Mouse (Mus musculus): ENCODE data around the gene Cherp. TPM values are rescaled to one million over a fixed set of nuclear protein-coding genes. Genes with fewer than 3 reads are reported as not detected.

Gene Cherp
- total and polyA plus RNA-seq, 3 experiments = 66.3 to 77.3 (median 71.0) TPM

GRCm38 (mm10) chr8:72418073-72418472 lies 57.0 kb downstream of the Cherp start:
- no peak for DNase-seq

- DNase-seq = no peak
Observed at GRCm38 (mm10) chr8:72415252-72415651, 59.8 kb downstream of the Cherp start.

- no peak for DNase-seq
Observed at GRCm38 (mm10) chr8:72413839-72414238, 61.2 kb downstream of the Cherp start.

Small RNA genes lying within 50 kb of the gene (microRNA-seq; reads per million reads assigned to microRNA genes)
- gene Mir7068 = 1.3 to 2.1 reads per million in 2 experiments

Other genes with a start within 250 kb of the Cherp start
- gene Ap1m1, start 235.2 kb downstream of the Cherp start, total RNA-seq (2021) = 10 to 100 TPM; 66.3 to 67.8 TPM
- 62.1 and 75.1 TPM in 2 replicates for gene Ap1m1, start 235.2 kb downstream of the Cherp start, polyA plus RNA-seq (2012; rRNA removed)
- 10 to 100 TPM in 1 of 2 experiments, 1 to 10 TPM in 1; 6.4 to 17.1 TPM for gene Gm10282, start 170.0 kb downstream of the Cherp start, total RNA-seq (2021)
- gene Gm10282, start 170.0 kb downstream of the Cherp start, polyA plus RNA-seq (2012; rRNA removed) = 0.10 and 0.33 TPM in 2 replicates
- gene Klf2, start 156.2 kb downstream of the Cherp start, total RNA-seq (2021) = 10 to 100 TPM; 34.4 to 53.0 TPM
- 94.5 and 128 TPM in 2 replicates for gene Klf2, start 156.2 kb downstream of the Cherp start, polyA plus RNA-seq (2012; rRNA removed)
- 10 to 100 TPM; 38.2 to 59.8 TPM for gene Eps15l1, start 53.8 kb downstream of the Cherp start, total RNA-seq (2021)
- gene Eps15l1, start 53.8 kb downstream of the Cherp start, polyA plus RNA-seq (2012; rRNA removed) = 23.0 and 25.2 TPM in 2 replicates
- 1 to 10 TPM; 3.9 TPM for gene Calr3, start 31.4 kb downstream of the Cherp start, total RNA-seq (2021)
- gene Calr3, start 31.4 kb downstream of the Cherp start, polyA plus RNA-seq (2012; rRNA removed) = 0.17 and 0.41 TPM in 2 replicates
- 1 to 10 TPM; 9.6 to 10.0 TPM for gene 1700030K09Rik, start 31.3 kb downstream of the Cherp start, total RNA-seq (2021)
- 5.9 and 6.1 TPM in 2 replicates for gene 1700030K09Rik, start 31.3 kb downstream of the Cherp start, polyA plus RNA-seq (2012; rRNA removed)
- gene Slc35e1, start 17.4 kb upstream of the Cherp start, total RNA-seq (2021) = 10 to 100 TPM; 34.4 to 49.8 TPM
- 69.7 and 80.0 TPM in 2 replicates for gene Slc35e1, start 17.4 kb upstream of the Cherp start, polyA plus RNA-seq (2012; rRNA removed)
- 1 to 10 TPM; 8.6 to 9.5 TPM for gene Med26, start 73.0 kb upstream of the Cherp start, total RNA-seq (2021)
- 16.4 and 17.1 TPM in 2 replicates for gene Med26, start 73.0 kb upstream of the Cherp start, polyA plus RNA-seq (2012; rRNA removed)
- 100 to 1,000 TPM; 102 to 142 TPM for gene Smim7, start 95.9 kb upstream of the Cherp start, total RNA-seq (2021)
- gene Smim7, start 95.9 kb upstream of the Cherp start, polyA plus RNA-seq (2012; rRNA removed) = 27.7 and 31.6 TPM in 2 replicates
- gene Tmem38a, start 96.8 kb upstream of the Cherp start, total RNA-seq (2021) = 1 to 10 TPM; 6.4 to 7.8 TPM
- gene Tmem38a, start 96.8 kb upstream of the Cherp start, polyA plus RNA-seq (2012; rRNA removed) = 10.9 and 13.6 TPM in 2 replicates
- gene Nwd1, start 171.5 kb upstream of the Cherp start, total RNA-seq (2021) = under 1 TPM; 0.14 to 0.28 TPM
- gene Nwd1, start 171.5 kb upstream of the Cherp start, polyA plus RNA-seq (2012; rRNA removed) = 0.06 and 0.13 TPM in 2 replicates
- 100 to 1,000 TPM; 123 to 245 TPM for gene Sin3b, start 248.1 kb upstream of the Cherp start, total RNA-seq (2021)
- 174 and 270 TPM in 2 replicates for gene Sin3b, start 248.1 kb upstream of the Cherp start, polyA plus RNA-seq (2012; rRNA removed)